Mouse (Mus musculus) T-cell, adult 2 months (primary cell): ENCODE measurements around the gene Terb2.

ENCODE experiments used
- DNase-seq: peaks from one replicate; pipeline ENCODE4 v3.0.0; 2022; ENCODE audit warnings: low spot score

The Terb2 gene

GRCm38 (mm10) chr2:122233341-122233740, 47.3 kb downstream of the Terb2 start:
- no peak for DNase-seq

GRCm38 (mm10) chr2:122233759-122234557, 47.9 kb downstream of the Terb2 start:
- no peak for DNase-seq

- DNase-seq, result peak; percentile 61
Observed at GRCm38 (mm10) chr2:122234611-122235288, 48.7 kb downstream of the Terb2 start, which contains the start of gene Sord. Gene Sord, plus strand, starts transcription at chr2:122234749.

GRCm38 (mm10) chr2:122235425-122235824, 49.4 kb downstream of the Terb2 start:
- DNase-seq, result no peak

GRCm38 (mm10) chr2:122236321-122236720, 50.2 kb downstream of the Terb2 start:
- no peak for DNase-seq

GRCm38 (mm10) chr2:122237891-122238470, 51.9 kb downstream of the Terb2 start:
- DNase-seq, result no peak

- no peak for DNase-seq
Observed at GRCm38 (mm10) chr2:122240735-122241134, 54.7 kb downstream of the Terb2 start.

GRCm38 (mm10) chr2:122241226-122241625, 55.2 kb downstream of the Terb2 start:
- no peak for DNase-seq

GRCm38 (mm10) chr2:122241935-122242334, 55.9 kb downstream of the Terb2 start:
- DNase-seq, result no peak

- peak; percentile 68 for DNase-seq
Observed at GRCm38 (mm10) chr2:122243671-122244131, 57.6 kb downstream of the Terb2 start.

GRCm38 (mm10) chr2:122247786-122248185, 61.7 kb downstream of the Terb2 start:
- no peak for DNase-seq

- DNase-seq, result no peak
Observed at GRCm38 (mm10) chr2:122255997-122256396, 69.9 kb downstream of the Terb2 start.
